Comparison of ENCODE assay signal across 14 mouse cellular contexts in the genomic region with DNA sequence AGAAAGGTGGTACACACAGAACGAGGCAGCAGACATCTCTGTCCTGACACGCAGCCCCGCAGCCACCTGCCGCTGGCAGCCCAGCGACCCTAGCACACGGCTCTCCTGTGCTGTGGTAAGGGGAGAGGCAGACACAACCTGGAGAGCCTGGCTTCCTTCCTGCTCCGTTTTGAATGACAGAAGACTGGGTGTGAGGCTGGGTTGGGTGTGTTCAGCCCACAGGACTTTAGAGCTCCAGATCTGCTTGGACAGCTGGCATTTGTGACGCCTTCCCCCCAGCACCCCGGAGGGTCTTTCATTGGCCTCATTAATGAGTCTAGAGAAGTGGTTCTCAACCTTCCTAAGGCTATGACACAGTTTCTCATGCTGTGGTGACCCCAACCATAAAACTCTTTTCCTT.
"Had no signal": no experiment of that assay in that cellular context is flagged by ENCODE, and none has a peak within 500 bp of the region (broad histone marks: within the 10 kb centered on the region; RNA-seq: fewer than 3 reads in every experiment).

No protein-coding gene starts in this region.

- ATAC-seq: liver, postnatal 0 days; lung, postnatal 0 days; midbrain, embryonic 13.5 days; midbrain, embryonic 15.5 days had no signal

- DNase-seq: liver, embryonic 13.5 days; liver, postnatal 0 days; lung, adult 2 months; lung, postnatal 4 days; right cerebral cortex, adult 18-20 months; right cerebral cortex, postnatal 25 days; right cerebral cortex, postnatal 4 days; spleen, adult 18-20 months; thymus, adult 2 months; thymus, postnatal 14 days; thymus, postnatal 36 days had no signal
